Mouse (Mus musculus) forebrain, embryonic 10.5 days (tissue): ENCODE results near the gene Scfd2. TPM values are rescaled to one million over a fixed set of nuclear protein-coding genes. Genes with fewer than 3 reads are reported as not detected.

ENCODE experiments used
- DNase-seq: peaks from one replicate; pipeline ENCODE4 v3.0.0-alpha.2; 2017; ENCODE audit warnings: low spot score; ENCODE audit errors: extremely low spot score
- H3K27ac ChIP-seq: fragments of 300-500 bp; sonication (generic); 2 replicates; pipeline ENCODE4 v1.5.1; 2016; ENCODE audit warnings: mild to moderate bottlenecking
- H3K27me3 ChIP-seq: fragments of 300-500 bp; sonication (generic); 2 replicates; pipeline ENCODE4 v1.6.1; 2016; ENCODE audit warnings: mild to moderate bottlenecking; ENCODE audit not compliant: poor library complexity, severe bottlenecking
- H3K36me3 ChIP-seq: fragments of 300-500 bp; sonication (generic); replicated peaks from 2 replicates; pipeline ENCODE4 v1.6.1; 2016; ENCODE audit warnings: mild to moderate bottlenecking, moderate library complexity
- H3K4me1 ChIP-seq: fragments of 300-500 bp; sonication (generic); 2 replicates; pipeline ENCODE4 v1.6.1; 2016
- H3K4me3 ChIP-seq: fragments of 300-500 bp; sonication (generic); 2 replicates; pipeline ENCODE4 v1.5.1; 2016; ENCODE audit warnings: mild to moderate bottlenecking, moderate library complexity
- H3K9me3 ChIP-seq: fragments of 300-500 bp; sonication (generic); 2 replicates; pipeline ENCODE4 v1.6.1; 2016; ENCODE audit warnings: mild to moderate bottlenecking, moderate library complexity
- WGBS: fragments of 180-500 bp; shearing (Covaris S2); methylation state at CpG from one replicate; pipeline ENCODE4 v1.1.7; 2016; 5-methylcytosine and 5-hydroxymethylcytosine counted together
- polyA plus RNA-seq: library from polyadenylated mRNA; unstranded; fragments of >200 nt; fragmentation: Nextera tagmentation; extraction: Ambion mirVana; gene quantifications from 2 replicates; pipeline ENCODE4 v1.2.1, GENCODE M21; 2016

Gene Scfd2
- polyA plus RNA-seq, 1 experiment from 2014 or later, result 16.6 TPM

DNA sequence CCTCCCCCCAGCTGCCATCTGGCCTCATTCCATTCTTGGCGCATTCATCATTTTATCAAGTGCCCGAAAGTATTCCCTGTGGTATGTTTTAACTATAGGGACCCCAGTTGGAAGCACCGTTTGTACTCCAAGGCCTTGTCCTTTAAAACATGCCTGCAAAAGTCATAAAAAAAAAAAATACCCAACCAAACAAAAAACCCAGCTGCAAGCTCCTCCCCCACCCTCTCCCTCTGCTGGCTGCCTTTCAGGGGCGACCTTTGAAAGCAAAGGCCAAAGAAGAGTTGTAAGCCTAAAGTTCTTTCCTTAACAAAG lies 335.3 kb downstream of the Scfd2 start:
- Histone ChIP-seq H3K27ac (peak overlapping the region; percentile 93), H3K9me3 (no peaks in the 10 kb centered on the region), H3K4me1 (peaks cover 70% of the 10 kb centered on the region), H3K4me3 (peak overlapping the region; percentile 93), H3K27me3 (peaks cover 31% of the 10 kb centered on the region), H3K36me3 (peaks cover 37% of the 10 kb centered on the region)
- 1% methylated on average over 3 of the region's 4 CpGs for whole genome bisulfite sequencing
- DNase-seq, result no peak

DNA sequence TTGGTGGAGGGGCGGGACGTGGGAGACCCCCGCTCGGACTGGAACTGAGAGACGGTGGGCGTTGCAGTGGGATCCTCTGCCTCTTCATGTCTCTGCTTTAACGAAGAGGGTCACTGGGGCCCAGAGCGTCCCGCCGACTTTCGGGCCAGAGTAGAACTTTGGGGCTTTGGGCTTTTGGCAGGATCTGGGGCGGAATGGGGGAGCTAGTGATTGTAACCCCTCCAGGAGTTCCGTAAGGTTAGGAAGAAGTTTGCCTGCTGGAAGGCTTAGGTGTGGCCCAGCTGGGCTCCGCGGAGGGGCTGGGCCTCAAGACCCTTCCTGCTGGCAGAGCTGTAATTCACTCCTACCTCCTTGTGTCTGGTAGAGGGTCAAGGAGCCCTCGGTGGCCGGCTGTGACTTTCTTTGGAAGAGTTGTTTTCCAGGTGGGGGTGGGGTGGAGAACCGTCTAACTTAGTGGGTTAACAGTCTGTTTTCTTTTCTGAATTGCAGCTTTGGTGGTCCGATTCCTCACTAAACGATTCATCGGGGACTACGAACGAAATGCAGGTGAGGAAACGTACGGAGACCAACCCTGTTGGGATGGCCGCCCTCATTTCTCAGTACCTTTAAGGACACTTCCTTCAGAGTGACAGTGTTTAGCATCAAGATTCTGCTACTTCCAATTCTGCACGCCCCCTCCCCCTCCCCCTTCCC lies 335.8 kb downstream of the Scfd2 start:
- Histone ChIP-seq H3K27me3 (peaks cover 36% of the 10 kb centered on the region), H3K4me3 (peak overlapping the region; percentile 93), H3K36me3 (peaks cover 37% of the 10 kb centered on the region), H3K4me1 (peaks cover 65% of the 10 kb centered on the region), H3K27ac (peak overlapping the region; percentile 93), H3K9me3 (no peaks in the 10 kb centered on the region)
- peak; percentile 61 for DNase-seq
- under 1% methylated on average over 27 of the region's 27 CpGs for WGBS

DNA sequence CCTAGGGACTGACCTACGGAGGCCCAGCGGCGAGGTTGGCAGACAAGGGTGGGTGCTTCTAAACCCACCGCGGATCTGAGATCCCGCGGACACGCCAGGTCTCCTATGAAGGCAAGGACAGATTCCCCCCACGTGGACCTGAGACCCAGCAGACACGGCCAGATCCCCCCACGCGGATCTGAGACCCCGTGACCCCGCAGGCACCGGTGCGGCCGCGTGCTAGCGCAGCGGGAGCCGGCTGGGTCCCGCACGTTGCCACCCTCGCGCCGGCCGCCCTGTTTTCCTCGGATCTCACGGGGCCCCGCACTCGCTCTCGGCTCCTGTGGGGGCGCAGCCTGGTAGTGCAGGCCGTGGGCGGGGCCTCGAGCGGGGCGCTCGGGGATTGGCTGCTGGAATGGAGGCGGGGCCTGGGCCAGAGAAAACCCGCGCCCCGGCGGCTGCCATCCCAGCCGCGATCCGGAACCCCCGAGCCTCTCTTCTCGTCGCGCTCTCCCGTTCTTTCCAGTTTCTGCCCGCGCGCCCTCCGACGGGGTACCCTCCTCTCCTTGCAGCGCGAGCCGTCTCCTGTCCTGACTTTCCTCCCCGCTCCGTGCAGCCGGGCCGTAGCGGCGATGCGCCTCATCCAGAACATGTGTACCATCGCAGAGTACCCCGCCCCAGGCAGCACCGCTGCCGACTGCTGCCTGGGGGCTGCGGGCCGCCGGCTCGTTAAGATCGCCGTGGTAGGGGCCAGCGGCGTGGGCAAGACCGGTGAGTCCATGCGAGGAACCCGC lies 336.5 kb downstream of the Scfd2 start, which contains the start of gene Rasl11b:
Gene Rasl11b, plus strand, starts transcription at position 446 of the 773 bp plus-strand sequence.
- WGBS, result under 1% methylated on average over 82 of the region's 82 CpGs
- peaks cover 64% of the 10 kb centered on the region for H3K4me1 ChIP-seq
- DNase-seq, result peak; percentile 90

DNA sequence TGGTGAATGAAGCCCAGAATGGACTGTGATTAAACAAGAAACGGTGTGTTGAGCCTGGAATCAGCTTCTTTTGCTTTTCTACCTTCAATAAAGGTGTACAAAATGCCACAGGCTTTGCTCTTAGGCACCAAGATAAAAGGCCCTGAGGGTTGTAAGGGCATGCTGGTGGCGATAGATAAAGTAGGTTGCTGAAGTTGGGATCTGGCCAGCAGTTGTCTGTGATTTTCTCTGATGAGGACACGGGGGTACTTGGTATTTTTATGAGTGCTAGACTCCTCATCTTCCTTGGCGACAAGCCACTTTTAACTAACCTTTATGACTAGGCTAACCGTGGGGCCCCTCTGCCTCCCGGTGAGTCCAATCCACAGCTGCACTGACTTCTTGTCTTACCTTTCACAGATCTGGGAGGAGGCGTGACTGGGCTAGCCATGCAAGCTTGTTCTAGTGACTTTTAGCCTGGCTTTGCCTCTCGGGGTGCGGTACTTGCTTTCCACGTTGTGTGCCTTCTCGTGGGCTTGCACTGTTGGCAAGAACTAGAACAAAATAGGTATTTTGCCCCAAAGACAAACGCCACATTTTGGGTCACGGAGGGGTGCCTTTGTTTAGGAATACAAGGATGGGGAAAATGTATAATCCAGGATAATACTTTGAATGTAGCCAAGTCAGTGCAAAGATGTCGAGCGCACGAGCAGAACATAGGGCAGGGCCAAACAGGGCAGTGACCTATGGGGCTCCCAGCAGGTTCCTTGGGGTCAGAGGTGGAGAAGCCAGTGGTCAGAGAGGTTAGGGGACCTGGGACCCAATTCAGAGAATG lies 337.3 kb downstream of the Scfd2 start:
- Histone ChIP-seq H3K9me3 (no peaks in the 10 kb centered on the region), H3K36me3 (peaks cover 23% of the 10 kb centered on the region), H3K4me3 (peak overlapping the region; percentile 93), H3K4me1 (peaks cover 70% of the 10 kb centered on the region), H3K27me3 (peaks cover 51% of the 10 kb centered on the region), H3K27ac (peak overlapping the region; percentile 93)
- no peak for DNase-seq
- 25% methylated on average over 16 of the region's 16 CpGs for WGBS

More for the DNA sequence above, 336.5 kb downstream of the Scfd2 start, which contains the start of gene Rasl11b:
- Histone ChIP-seq H3K27ac (peak within 1 kb of the TSS; percentile 93), H3K27me3 (peaks cover 43% of the 10 kb centered on the region), H3K36me3 (peaks cover 31% of the 10 kb centered on the region), H3K9me3 (no peaks in the 10 kb centered on the region), H3K4me3 (peak within 1 kb of the TSS; percentile 93)

DNA sequence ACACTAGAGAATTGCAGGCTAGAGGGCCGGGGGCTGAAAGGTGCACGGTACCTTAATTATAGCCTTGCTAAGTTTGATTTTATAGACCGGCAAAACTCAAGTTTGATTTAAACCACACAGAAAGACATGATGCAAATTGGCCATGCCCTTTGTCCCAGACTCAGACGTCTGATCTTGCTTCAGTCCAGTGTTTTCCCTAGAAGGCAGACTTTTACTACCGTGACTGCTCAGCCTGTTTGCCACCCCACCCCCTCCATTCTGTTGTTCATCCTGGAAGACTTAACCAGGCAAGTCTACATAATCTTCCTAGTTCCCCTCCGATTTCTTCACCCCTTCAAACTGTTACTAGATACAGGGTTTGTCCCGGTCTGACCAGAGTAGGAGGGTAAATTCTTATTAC lies 337.9 kb downstream of the Scfd2 start:
- Histone ChIP-seq H3K27ac (no peak overlapping the region), H3K4me3 (no peak overlapping the region), H3K4me1 (peaks cover 74% of the 10 kb centered on the region), H3K9me3 (no peaks in the 10 kb centered on the region), H3K27me3 (peaks cover 53% of the 10 kb centered on the region), H3K36me3 (peaks cover 17% of the 10 kb centered on the region)
- WGBS, result 48% methylated on average over 7 of the region's 7 CpGs
- DNase-seq, result no peak

DNA sequence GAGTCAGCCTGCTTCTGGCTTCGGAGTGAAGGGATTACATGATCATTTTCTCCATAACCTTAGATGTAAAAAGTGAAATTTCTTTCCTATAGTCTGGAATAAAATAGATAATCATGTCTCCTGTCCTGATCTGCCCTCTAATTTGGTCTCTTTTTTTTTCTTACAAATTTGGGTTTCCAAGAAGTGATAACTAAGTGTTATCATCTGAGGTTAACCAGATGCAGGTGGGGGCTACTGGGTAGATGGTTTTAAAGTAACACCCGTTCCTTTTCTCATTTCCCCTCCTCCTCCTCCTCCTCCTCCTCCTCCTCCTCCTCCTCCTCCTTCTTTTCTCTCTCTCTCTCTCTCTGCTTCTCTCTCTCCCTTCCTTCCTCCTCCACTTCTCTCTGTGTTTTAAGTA lies 338.6 kb downstream of the Scfd2 start:
- Histone ChIP-seq H3K9me3 (no peaks in the 10 kb centered on the region), H3K4me3 (no peak overlapping the region), H3K36me3 (peaks cover 11% of the 10 kb centered on the region), H3K4me1 (peaks cover 70% of the 10 kb centered on the region), H3K27me3 (peaks cover 53% of the 10 kb centered on the region), H3K27ac (no peak overlapping the region)
- DNase-seq, result no peak
- 72% methylated on average over 2 of the region's 2 CpGs for WGBS

DNA sequence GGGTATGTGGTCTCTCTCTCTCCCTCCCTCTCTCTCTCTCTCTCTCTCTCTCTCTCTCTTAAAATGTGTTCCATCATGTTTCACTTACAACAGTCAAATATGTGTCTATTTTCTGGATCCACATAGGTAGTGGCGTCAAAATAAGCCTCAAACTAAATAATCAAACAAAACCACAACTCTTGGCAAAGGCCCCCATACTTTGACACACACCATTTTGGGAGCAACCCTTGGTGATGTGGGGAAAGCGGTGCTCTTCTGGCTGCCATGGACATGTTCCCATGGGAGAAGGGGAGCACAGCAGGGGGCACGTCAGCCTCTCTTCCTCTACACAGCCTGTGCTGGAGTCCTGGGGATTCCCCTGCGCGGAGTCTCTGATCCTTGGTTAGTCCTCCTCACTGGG lies 340.6 kb downstream of the Scfd2 start:
- H3K27me3 ChIP-seq, result peaks cover 53% of the 10 kb centered on the region
- no peak overlapping the region for H3K27ac ChIP-seq
- DNase-seq, result no peak
- H3K4me1 ChIP-seq, result peaks cover 50% of the 10 kb centered on the region
- H3K36me3 ChIP-seq, result no peaks in the 10 kb centered on the region
- WGBS, result 58% methylated on average over 5 of the region's 5 CpGs
- H3K4me3 ChIP-seq, result no peak overlapping the region
- no peaks in the 10 kb centered on the region for H3K9me3 ChIP-seq

DNA sequence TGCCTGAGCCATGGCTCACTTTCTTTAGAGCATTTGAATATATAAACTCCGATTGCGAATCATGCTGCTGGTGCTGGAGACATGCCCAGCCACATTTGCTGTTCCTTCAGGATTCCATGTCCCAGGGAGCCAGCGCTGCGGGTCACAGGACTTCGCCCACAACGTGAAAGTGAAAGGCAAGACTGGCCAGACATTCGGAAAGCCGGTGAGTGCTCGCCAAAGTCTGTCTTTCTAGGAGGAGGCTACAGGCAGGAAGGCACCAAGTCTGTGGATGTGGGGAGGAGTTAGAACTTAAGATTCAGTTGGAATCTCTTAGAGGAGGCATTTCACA lies 341.4 kb downstream of the Scfd2 start:
- peaks cover 53% of the 10 kb centered on the region for H3K27me3 ChIP-seq
- H3K4me3 ChIP-seq, result no peak overlapping the region
- H3K36me3 ChIP-seq, result no peaks in the 10 kb centered on the region
- H3K9me3 ChIP-seq, result no peaks in the 10 kb centered on the region
- no peak for DNase-seq
- H3K4me1 ChIP-seq, result peaks cover 42% of the 10 kb centered on the region
- H3K27ac ChIP-seq, result peak overlapping the region; percentile 51; the same call in 1 of the 2 replicates
- 34% methylated on average over 9 of the region's 9 CpGs for WGBS

DNA sequence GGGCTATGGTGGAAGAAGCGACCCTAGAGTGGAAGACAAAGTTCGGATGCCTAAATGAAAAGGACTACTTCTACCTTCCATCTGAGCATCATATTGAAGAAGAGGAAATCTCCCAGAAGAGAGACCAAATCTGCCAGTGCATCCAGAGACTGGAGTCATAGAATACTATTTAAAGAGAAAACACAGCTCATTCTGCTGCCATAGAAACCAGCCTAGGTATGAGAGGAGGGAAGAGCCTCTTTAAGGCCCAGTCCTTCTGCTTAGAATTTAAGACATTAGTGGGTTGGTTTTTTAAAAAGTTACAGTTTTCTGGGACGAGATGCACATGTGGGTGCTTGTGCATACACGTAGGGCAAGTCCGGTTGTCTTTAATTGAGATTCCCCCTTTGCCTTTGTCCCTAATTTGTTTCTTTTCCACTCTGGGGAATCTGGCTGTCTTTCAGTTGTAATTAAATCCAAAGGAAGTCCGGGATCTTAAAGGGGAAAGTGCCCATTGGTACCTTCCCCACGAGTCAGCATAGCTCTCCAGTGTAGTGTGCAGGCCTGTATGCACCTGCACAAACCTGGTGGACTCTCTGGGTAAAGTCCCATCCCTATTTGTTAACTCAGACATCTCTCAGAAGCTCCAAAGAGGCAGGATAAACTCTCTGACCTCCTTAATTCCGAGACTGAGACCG lies 341.9 kb downstream of the Scfd2 start:
- no peaks in the 10 kb centered on the region for H3K9me3 ChIP-seq
- H3K27ac ChIP-seq, result peak overlapping the region; percentile 51; the same call in 1 of the 2 replicates
- DNase-seq, result no peak
- H3K36me3 ChIP-seq, result no peaks in the 10 kb centered on the region
- WGBS, result 42% methylated on average over 9 of the region's 9 CpGs
- peaks cover 53% of the 10 kb centered on the region for H3K27me3 ChIP-seq
- H3K4me3 ChIP-seq, result no peak overlapping the region
- H3K4me1 ChIP-seq, result peaks cover 39% of the 10 kb centered on the region

DNA sequence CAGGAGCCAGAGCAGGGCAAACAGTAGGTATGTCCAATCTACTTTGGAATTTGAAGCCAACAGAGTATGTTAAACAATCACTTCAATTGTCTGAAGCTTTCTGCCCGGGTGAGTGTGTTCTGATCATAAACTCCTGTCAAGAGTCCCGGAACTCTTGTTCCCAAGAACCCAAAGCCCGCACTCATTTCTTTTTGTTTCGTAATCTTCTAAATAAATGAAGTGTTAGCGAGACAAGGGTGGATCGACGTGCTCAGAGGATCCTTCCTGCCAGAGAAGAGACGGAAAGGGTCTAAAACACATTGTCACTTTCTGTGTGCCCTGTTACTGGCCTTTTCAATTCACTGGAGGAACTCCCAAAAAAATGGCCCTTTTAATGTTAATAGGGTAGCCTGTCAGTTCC lies 342.7 kb downstream of the Scfd2 start:
- Histone ChIP-seq H3K27me3 (peaks cover 47% of the 10 kb centered on the region), H3K9me3 (no peaks in the 10 kb centered on the region), H3K4me3 (no peak overlapping the region), H3K27ac (no peak overlapping the region), H3K36me3 (no peaks in the 10 kb centered on the region), H3K4me1 (peaks cover 35% of the 10 kb centered on the region)
- WGBS, result 81% methylated on average over 8 of the region's 8 CpGs
- DNase-seq, result no peak

DNA sequence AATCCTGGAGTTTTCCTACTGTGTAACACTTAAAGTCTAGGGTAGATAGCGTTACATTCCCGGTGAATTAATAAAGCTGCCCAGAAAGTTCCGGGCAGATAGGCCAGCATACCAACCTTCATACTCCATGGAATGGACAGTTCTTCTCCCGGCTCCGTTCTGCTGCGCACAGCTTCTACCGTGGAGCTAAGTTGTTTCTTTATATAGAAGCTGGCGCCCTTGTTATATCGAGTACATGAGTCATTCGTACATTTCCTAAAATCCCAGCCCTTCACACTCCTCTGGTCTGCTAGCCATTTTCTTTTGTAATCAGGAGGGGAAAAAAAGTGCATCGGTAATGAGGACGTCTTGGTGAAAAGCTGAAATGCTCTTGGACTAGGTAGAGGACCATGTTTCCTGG lies 343.5 kb downstream of the Scfd2 start:
- peaks cover 34% of the 10 kb centered on the region for H3K4me1 ChIP-seq
- peaks cover 39% of the 10 kb centered on the region for H3K27me3 ChIP-seq
- no peak for DNase-seq
- H3K9me3 ChIP-seq, result no peaks in the 10 kb centered on the region
- 92% methylated on average over 12 of the region's 12 CpGs for WGBS
- H3K27ac ChIP-seq, result no peak overlapping the region
- H3K36me3 ChIP-seq, result no peaks in the 10 kb centered on the region
- no peak overlapping the region for H3K4me3 ChIP-seq

DNA sequence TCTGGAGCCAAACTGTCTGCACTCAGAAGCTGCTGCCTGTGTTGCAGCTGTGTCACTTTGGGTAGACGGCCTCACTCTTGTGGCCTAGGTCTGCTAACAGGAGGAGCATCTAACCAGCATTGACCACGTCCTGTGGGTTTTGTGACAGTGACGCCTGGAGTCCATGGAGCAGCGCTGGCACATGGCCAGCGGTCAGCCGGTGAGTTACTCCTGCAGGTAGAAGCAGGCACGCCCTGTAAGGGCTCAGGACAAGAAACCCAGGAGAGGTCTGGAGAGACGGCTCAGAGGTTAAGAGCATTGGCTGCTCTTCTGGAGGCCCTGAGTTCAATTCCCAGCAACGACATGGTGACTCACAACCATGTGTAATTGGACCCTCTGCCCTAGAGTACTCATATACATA lies 347.0 kb downstream of the Scfd2 start:
- no peaks in the 10 kb centered on the region for H3K36me3 ChIP-seq
- WGBS, result 87% methylated on average over 9 of the region's 9 CpGs
- no peaks in the 10 kb centered on the region for H3K9me3 ChIP-seq
- peaks cover 13% of the 10 kb centered on the region; the same call in 1 of the 2 replicates for H3K27me3 ChIP-seq
- H3K27ac ChIP-seq, result peak overlapping the region; percentile 35; the same call in 1 of the 2 replicates
- no peak for DNase-seq
- H3K4me3 ChIP-seq, result no peak overlapping the region
- peaks cover 35% of the 10 kb centered on the region for H3K4me1 ChIP-seq
